ENCODE assay signal across 19 mouse cellular contexts in genomic region chr11:4835436-4835835, GRCm38 (mm10). TPM values are rescaled to one million over a fixed set of nuclear protein-coding genes. Genes with fewer than 3 reads are reported as not detected.
A peak's percentile ranks its signal among the peaks of the same experiment; 100 is the strongest.
DNase-seq lines count a peak whose midpoint lies in the region; ATAC-seq lines count a peak whose summit lies in the region.
"Had no signal": no experiment of that assay in that cellular context is flagged by ENCODE, and none has a peak within 500 bp of the region (broad histone marks: within the 10 kb centered on the region; RNA-seq: fewer than 3 reads in every experiment).

No protein-coding gene starts in this region.

- H3K4me1 ChIP-seq in liver, embryonic 16.5 days (ENCODE audit: control insufficient read depth, low read depth, low read length) = peaks cover 5% of the 10 kb centered on the region
- H3K4me1 ChIP-seq in liver, embryonic 12.5 days = peaks cover 23% of the 10 kb centered on the region

- peak; percentile 37; the same call in 1 of the 2 replicates for ATAC-seq in liver, embryonic 16.5 days (ENCODE audit: low read depth)
- no peak for ATAC-seq in liver, embryonic 12.5 days
- no peak for ATAC-seq in cerebellum, adult (ENCODE audit: insufficient number of reproducible peaks, low FRiP score, low TSS enrichment)
- ATAC-seq: forebrain, embryonic 15.5 days; intestine, embryonic 16.5 days had no signal

- no peak overlapping the region for H3K9ac ChIP-seq in liver, embryonic 16.5 days (ENCODE audit: low read depth, low read length)
- no peak overlapping the region for H3K9ac ChIP-seq in liver, embryonic 12.5 days
- H3K9ac ChIP-seq: embryonic facial prominence, embryonic 15.5 days; forebrain, embryonic 15.5 days; heart, embryonic 15.5 days; hindbrain, embryonic 14.5 days had no signal

- peak; percentile 28 to 53 for DNase-seq in adrenal gland, adult 18-20 months (ENCODE audit: low spot score in 2 of 2)
- DNase-seq in adrenal gland, adult 8-10 months = peak; percentile 61
- peak; percentile 80 for DNase-seq in adrenal gland, postnatal 36 days
- DNase-seq in layer of hippocampus, adult 9-10 months (ENCODE audit: low spot score) = no peak
- DNase-seq: cerebellum, adult 11 months; cerebellum, adult 8-10 months; cerebellum, postnatal 14 days; embryo, embryonic 11 days; gastrocnemius, postnatal 36 days; heart, adult 11 months; heart, postnatal 14 days had no signal

- no peaks in the 10 kb centered on the region for H3K27me3 ChIP-seq in liver, embryonic 16.5 days (ENCODE audit: control insufficient read depth, insufficient read depth, low read depth, low read length)
- H3K27me3 ChIP-seq in liver, embryonic 12.5 days (replicated peaks) = no peaks in the 10 kb centered on the region
- H3K27me3 ChIP-seq: embryonic facial prominence, embryonic 15.5 days; forebrain, embryonic 15.5 days; heart, embryonic 15.5 days had no signal

- H3K36me3 ChIP-seq in liver, embryonic 16.5 days (ENCODE audit: control insufficient read depth, insufficient read depth) = no peaks in the 10 kb centered on the region
- no peaks in the 10 kb centered on the region for H3K36me3 ChIP-seq in liver, embryonic 12.5 days
- H3K36me3 ChIP-seq: embryonic facial prominence, embryonic 15.5 days; forebrain, embryonic 15.5 days; heart, embryonic 15.5 days had no signal

- H3K27ac ChIP-seq in liver, embryonic 16.5 days (ENCODE audit: low read length) = no peak overlapping the region
- H3K27ac ChIP-seq in liver, embryonic 12.5 days = no peak overlapping the region
- H3K27ac ChIP-seq: embryonic facial prominence, embryonic 15.5 days; forebrain, embryonic 15.5 days; heart, embryonic 15.5 days; hindbrain, embryonic 14.5 days had no signal

- no peak overlapping the region for H3K4me2 ChIP-seq in liver, embryonic 16.5 days (ENCODE audit: low read depth, low read length)
- H3K4me2 ChIP-seq in liver, embryonic 12.5 days = no peak overlapping the region
- H3K4me2 ChIP-seq: embryonic facial prominence, embryonic 15.5 days; forebrain, embryonic 15.5 days; heart, embryonic 15.5 days; hindbrain, embryonic 14.5 days had no signal

- no peak overlapping the region for H3K4me3 ChIP-seq in liver, embryonic 16.5 days (ENCODE audit: low read depth, low read length)
- H3K4me3 ChIP-seq in liver, embryonic 12.5 days = no peak overlapping the region
- H3K4me3 ChIP-seq: embryonic facial prominence, embryonic 15.5 days; forebrain, embryonic 15.5 days; heart, embryonic 15.5 days had no signal

- H3K9me3 ChIP-seq in liver, embryonic 16.5 days (replicated peaks; ENCODE audit: control insufficient read depth, low read length) = no peaks in the 10 kb centered on the region
- no peaks in the 10 kb centered on the region for H3K9me3 ChIP-seq in liver, embryonic 12.5 days (replicated peaks)
- H3K9me3 ChIP-seq: embryonic facial prominence, embryonic 15.5 days; forebrain, embryonic 15.5 days; heart, embryonic 15.5 days had no signal

- 65% methylated on average over 6 of the region's 6 CpGs for WGBS in liver, embryonic 16.5 days (ENCODE audit: insufficient replicate concordance)
- WGBS in liver, embryonic 12.5 days (ENCODE audit: insufficient replicate concordance) = 70% methylated on average over 6 of the region's 6 CpGs

RNA-seq across cellular contexts. Expression of gene Nf2, which starts 13.9 kb away (rescaled TPM):
- polyA plus RNA-seq in liver, embryonic 16.5 days (2015; fragmentation: Nextera tagmentation; extraction: Ambion mirVana) = 11.1 and 11.9 TPM in 2 replicates
- 29.5 and 33.0 TPM in 2 replicates for polyA plus RNA-seq in liver, embryonic 12.5 days (2016; fragmentation: Nextera tagmentation; extraction: Ambion mirVana)
- 100 to 1,000 TPM in 1 of 2 experiments, 10 to 100 TPM in 1; 63.4 to 136 TPM for total RNA-seq in adrenal gland, adult 18-20 months (2021)
- total RNA-seq in adrenal gland, adult 8-10 months (2022) = 100 to 1,000 TPM in 2 of 4 experiments, 10 to 100 TPM in 2; 82.7 to 196 (median 122) TPM
- total RNA-seq in adrenal gland, postnatal 36 days (2021) = 100 to 1,000 TPM in 1 of 2 experiments, 10 to 100 TPM in 1; 75.0 to 162 TPM

RNA-seq across cellular contexts. Expression of gene Nipsnap1, which starts 38.3 kb away (rescaled TPM):
- polyA plus RNA-seq in liver, embryonic 16.5 days (2015; fragmentation: Nextera tagmentation; extraction: Ambion mirVana) = 101 and 106 TPM in 2 replicates
- polyA plus RNA-seq in liver, embryonic 12.5 days (2016; fragmentation: Nextera tagmentation; extraction: Ambion mirVana) = 68.0 and 76.6 TPM in 2 replicates
- 10 to 100 TPM; 33.3 to 37.6 TPM for total RNA-seq in adrenal gland, adult 18-20 months (2021)
- 10 to 100 TPM; 32.7 to 66.5 (median 46.1) TPM for total RNA-seq in adrenal gland, adult 8-10 months (2022)
- 10 to 100 TPM; 26.0 to 30.2 TPM for total RNA-seq in adrenal gland, postnatal 36 days (2021)

RNA-seq across cellular contexts. Expression of gene Thoc5, which starts 59.7 kb away (rescaled TPM):
- polyA plus RNA-seq in liver, embryonic 16.5 days (2015; fragmentation: Nextera tagmentation; extraction: Ambion mirVana) = 12.6 and 13.2 TPM in 2 replicates
- polyA plus RNA-seq in liver, embryonic 12.5 days (2016; fragmentation: Nextera tagmentation; extraction: Ambion mirVana) = 27.8 and 28.1 TPM in 2 replicates
- total RNA-seq in adrenal gland, adult 18-20 months (2021) = 10 to 100 TPM; 27.9 to 28.0 TPM
- total RNA-seq in adrenal gland, adult 8-10 months (2022) = 10 to 100 TPM; 30.8 to 35.1 (median 33.8) TPM
- total RNA-seq in adrenal gland, postnatal 36 days (2021) = 10 to 100 TPM; 33.3 to 33.6 TPM
